ENCODE assay signal across 29 mouse cellular contexts in genomic region chr11:48097455-48097854, GRCm38 (mm10).
"Had no signal": no experiment of that assay in that cellular context is flagged by ENCODE, and none has a peak within 500 bp of the region (broad histone marks: within the 10 kb centered on the region; RNA-seq: fewer than 3 reads in every experiment).

No protein-coding gene starts in this region.

- H3K4me3 ChIP-seq: gastrocnemius, adult 2 months; heart, adult 2 months; heart, embryonic 12.5 days; hindbrain, embryonic 10.5 days; hindbrain, embryonic 12.5 days; intestine, embryonic 15.5 days; kidney, embryonic 15.5 days; limb, embryonic 10.5 days; limb, embryonic 12.5 days; liver, embryonic 13.5 days; liver, embryonic 15.5 days had no signal

- H3K36me3 ChIP-seq: heart, embryonic 12.5 days; hindbrain, embryonic 10.5 days; hindbrain, embryonic 12.5 days; intestine, embryonic 15.5 days; kidney, embryonic 15.5 days; limb, embryonic 10.5 days; limb, embryonic 12.5 days; liver, embryonic 13.5 days; liver, embryonic 15.5 days had no signal

- H3K4me2 ChIP-seq: heart, embryonic 12.5 days; hindbrain, embryonic 12.5 days; hindbrain, embryonic 14.5 days; intestine, embryonic 15.5 days; kidney, embryonic 15.5 days; limb, embryonic 12.5 days; liver, embryonic 11.5 days; liver, embryonic 13.5 days; liver, embryonic 15.5 days had no signal

- H3K4me1 ChIP-seq: heart, embryonic 12.5 days; hindbrain, embryonic 10.5 days; hindbrain, embryonic 12.5 days; intestine, embryonic 15.5 days; kidney, embryonic 15.5 days; limb, embryonic 10.5 days; limb, embryonic 12.5 days; liver, embryonic 13.5 days; liver, embryonic 15.5 days had no signal

- H3K9me3 ChIP-seq: heart, embryonic 12.5 days; hindbrain, embryonic 10.5 days; hindbrain, embryonic 12.5 days; intestine, embryonic 15.5 days; kidney, embryonic 15.5 days; limb, embryonic 10.5 days; limb, embryonic 12.5 days; liver, embryonic 13.5 days; liver, embryonic 15.5 days had no signal

- H3K27me3 ChIP-seq: heart, embryonic 12.5 days; hindbrain, embryonic 12.5 days; intestine, embryonic 15.5 days; kidney, embryonic 15.5 days; limb, embryonic 12.5 days; liver, embryonic 13.5 days; liver, embryonic 15.5 days had no signal

- H3K9ac ChIP-seq: heart, embryonic 12.5 days; hindbrain, embryonic 12.5 days; hindbrain, embryonic 14.5 days; intestine, embryonic 15.5 days; kidney, embryonic 15.5 days; limb, embryonic 12.5 days; liver, embryonic 13.5 days; liver, embryonic 15.5 days had no signal

- H3K27ac ChIP-seq: gastrocnemius, adult 2 months; heart, adult 2 months; hindbrain, embryonic 10.5 days; hindbrain, embryonic 12.5 days; hindbrain, embryonic 14.5 days; intestine, embryonic 15.5 days; kidney, embryonic 15.5 days; kidney, postnatal 0 days; limb, embryonic 10.5 days; limb, embryonic 12.5 days; liver, embryonic 13.5 days; liver, embryonic 15.5 days had no signal

- DNase-seq: gastrocnemius, adult 2 months; gastrocnemius, postnatal 14 days; gastrocnemius, postnatal 36 days; heart, adult 11 months; heart, adult 2 months; heart, postnatal 10 days; heart, postnatal 4 days; kidney, adult 18-20 months; kidney, adult 9 months; kidney, postnatal 14 days; kidney, postnatal 36 days; layer of hippocampus, adult 9-11 months; layer of hippocampus, postnatal 36 days; liver; liver, embryonic 13.5 days had no signal

- ATAC-seq: hindbrain, embryonic 16.5 days; inflammation-experienced regulatory T-cells, adult 6 months; intestine, embryonic 15.5 days; intestine, postnatal 0 days had no signal
